Mouse (Mus musculus) right cerebral cortex, adult 18-20 months (tissue): ENCODE measurements around the gene Cdk5r2.

Experiments
- DNase-seq: peaks from one replicate; pipeline ENCODE4 v3.0.0; 2022; ENCODE audit warnings: mixed read lengths

Gene Cdk5r2

DNA sequence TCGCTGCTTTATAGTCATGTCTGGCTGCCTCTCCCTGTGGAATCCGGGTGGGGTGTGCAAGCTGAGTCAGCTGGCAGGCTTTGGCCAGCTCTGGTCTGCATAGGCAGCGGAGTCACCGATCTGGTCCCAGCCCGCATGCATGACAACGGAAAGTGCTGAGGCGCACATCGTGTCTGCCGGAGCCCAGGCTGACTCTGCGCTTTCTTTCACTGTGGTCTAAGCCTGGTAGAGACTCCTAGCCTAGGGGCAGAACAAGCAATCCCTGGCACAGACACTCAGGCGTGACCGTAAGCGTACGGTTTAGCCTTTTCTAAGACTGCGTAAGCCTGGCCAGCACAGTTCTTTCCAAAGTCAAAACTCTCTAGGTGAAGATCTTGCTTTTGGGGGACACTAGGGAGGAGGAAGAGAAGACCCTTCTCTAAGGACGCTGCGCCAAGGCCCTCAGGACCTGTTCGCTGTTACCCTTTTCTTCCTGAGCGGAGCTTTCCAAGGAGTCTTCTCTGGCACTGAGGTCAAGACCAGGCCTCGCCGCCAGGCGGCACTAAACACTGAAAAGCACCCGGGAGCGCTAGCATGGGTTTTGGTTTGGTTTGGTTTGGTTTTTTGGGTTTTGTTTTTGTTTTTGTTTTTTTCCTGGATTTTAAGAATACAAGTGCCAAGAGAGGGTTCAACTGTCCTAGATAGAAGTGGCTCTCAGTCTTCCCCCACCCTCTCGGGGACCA lies 38.6 kb downstream of the Cdk5r2 start, which contains the start of gene Cryba2:
TSS of gene Cryba2 (minus strand) at position 10 of the 722 bp plus-strand sequence.
- DNase-seq: peak; percentile 33

DNA sequence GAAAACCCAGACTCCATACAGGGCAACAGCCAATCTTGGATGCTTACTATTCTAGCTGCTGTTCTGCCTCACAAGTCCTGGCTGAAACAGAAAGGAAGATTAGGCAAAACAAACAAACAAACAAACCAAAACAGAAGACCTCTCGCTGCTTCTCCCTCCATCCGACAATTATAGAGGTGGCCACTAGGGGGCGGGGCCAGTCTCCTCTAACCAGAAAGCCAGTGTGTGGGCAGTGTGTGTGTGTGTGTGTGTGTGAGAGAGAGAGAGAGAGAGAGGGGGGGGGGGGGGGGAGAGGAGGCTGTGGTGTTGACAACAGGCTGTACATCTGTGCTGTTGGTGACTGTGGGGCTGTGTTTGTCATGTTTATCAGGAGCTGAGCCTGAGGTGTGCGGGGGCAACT lies 40.2 kb downstream of the Cdk5r2 start:
- peak; percentile 66 for DNase-seq

DNA sequence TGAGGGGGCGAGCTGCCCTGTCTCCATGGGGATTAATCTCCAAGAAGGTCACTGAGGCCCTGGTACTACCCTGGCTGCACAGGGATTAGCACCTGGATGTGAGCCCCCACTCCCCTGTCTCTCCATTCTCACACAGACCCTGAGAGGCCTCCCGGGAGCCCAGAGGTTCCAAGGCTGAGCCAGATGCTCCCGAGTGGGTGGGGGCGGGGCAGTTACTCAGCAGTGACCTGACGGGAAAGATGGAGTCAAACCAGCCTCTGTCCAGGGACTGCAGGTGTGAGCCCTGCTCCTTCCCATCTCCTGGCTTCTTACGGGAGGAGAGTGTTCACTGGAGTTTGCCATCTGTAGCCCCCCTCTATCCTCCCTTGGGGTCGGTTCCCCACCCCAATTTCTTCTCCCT lies 43.2 kb downstream of the Cdk5r2 start:
- no peak for DNase-seq

DNA sequence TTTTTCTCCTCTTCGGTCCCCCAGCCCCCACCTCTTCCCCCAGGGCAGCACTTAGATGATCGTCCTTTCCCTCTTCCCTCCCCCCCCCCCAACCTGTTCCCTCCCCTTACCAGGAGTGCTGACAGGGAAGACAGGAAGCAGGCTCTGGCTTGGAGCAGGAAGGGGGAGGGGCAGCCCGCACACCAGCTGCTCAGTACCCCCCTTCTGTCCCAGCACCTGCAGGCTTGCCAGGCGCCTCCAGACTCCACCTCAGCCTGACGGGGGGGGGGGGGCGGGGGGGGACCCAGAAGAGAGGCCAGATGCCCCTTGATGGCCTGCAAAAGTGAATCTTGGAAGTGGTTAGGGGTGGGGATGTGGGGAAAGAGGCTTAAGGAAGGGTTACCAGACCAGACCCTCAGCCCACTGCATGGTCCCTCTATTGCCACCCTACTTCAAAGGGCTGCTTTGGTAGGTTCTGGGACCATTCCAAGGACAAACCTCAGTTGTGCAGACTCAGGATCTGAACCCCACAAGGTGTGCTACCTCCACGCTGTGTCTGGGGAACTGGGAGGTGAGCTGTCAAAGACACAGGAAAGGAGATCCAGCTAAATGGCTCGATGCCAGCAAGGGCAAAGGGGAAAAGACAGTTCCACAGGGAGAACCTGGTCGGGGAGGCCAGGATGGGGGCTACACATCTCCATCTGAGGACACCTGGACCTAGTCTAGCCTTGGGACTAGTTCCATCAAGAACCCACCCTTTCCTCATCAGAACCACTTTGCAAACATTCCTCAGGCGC lies 44.1 kb downstream of the Cdk5r2 start:
- DNase-seq: no peak

DNA sequence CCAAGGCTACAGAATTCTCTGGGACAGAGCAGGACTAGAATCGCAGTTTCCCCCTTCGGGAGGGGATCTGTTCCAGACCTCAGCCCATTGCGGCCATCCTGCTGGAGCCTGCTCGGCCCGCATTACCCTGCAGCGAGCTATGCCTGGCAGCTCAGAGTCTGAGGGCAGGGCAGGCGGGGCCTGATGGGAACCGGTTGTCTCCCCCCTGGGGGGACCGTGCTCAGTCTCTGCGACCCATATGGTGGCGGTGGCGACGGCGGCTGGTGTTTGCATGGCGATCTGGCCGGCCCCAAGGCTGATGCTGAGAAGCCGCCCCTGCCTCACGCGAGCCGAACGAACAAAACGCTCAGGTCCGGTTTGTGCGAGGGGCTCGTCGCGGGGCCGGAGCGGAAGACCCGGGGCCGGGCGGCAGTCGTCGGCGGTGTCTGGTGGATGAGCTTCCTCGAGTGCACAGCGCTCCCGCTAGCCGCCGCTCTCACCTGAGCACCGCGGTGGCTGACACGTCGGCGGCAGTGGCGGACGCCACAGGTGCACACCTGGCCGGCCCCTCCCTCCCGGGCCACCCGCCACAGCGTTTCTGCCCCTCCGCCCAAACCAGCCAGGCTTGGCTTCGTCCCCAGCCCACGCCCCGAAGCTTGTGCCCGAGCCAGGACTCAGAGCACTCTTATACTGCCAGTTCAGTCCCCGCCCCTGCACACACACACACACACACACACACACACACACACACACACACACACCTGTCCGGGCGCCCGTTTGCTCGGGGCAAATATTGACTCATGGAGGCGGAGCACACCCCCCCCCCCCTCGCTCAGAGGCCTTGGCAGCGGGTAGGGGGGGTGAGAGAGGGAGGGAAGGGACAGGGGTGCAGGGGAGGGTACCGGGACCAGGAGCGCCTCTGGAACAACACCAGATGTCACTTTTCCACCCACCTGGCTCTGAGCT lies 45.9 kb downstream of the Cdk5r2 start:
- no peak for DNase-seq

DNA sequence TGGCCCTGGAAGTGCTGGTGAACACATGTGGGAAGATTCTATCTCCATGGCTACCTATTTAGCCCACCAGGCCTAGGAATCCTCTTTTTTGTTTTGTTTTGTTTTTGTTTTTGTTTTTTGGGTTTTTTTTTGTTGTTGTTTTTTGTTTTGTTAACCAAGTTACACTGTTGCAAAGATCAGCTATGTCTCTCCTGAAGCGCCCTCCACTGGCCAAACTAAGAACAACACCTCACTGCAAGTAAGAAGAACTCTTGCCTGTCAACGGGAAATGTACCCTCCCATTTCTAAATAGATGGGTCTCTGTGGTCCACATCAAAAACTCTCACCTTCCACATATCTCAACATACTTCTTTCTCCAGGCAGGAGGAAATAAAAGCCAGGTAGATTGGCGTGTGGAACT lies 47.0 kb downstream of the Cdk5r2 start:
- peak; percentile 39 for DNase-seq

DNA sequence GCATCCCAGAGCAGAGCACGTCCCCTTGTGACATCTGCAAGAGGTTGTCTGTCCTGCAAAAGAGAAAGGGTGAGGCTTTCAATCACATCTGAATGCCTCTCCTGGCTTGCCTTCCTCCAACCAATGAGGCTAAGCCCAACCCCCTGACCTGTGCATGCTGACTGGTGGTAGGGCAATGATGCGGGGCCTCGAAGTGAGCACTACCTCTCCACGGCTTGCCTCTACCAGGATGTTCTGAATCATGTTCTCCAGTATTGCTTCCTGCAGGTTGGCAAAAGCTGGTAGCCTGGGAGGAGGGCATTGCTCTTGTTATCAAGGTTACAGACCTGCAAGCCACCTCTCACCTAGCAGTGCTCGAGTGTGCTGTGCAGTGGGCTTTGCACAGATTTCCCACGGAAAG lies 47.5 kb downstream of the Cdk5r2 start:
- DNase-seq: no peak
